Mouse (Mus musculus) embryonic fibroblast, embryonic 13.5 days (primary cell): ENCODE measurements at regions not wholly inside any gene's neighbourhood (a gene's known extent, or its start where the extent isn't known, plus 50 kb on each side); places are given as distances from the start of the nearest gene placed in this dataset.

Source experiments
- H3K27ac ChIP-seq: 2 replicates; pipeline ENCODE4 v1.5.1; 2012; ENCODE audit warnings: low read length, control low read depth, inconsistent platforms; ENCODE audit not compliant: insufficient read depth
- H3K4me1 ChIP-seq: 2 replicates; pipeline ENCODE4 v1.6.1; 2011; ENCODE audit warnings: low read length; ENCODE audit not compliant: control insufficient read depth, insufficient read depth
- H3K4me3 ChIP-seq: 2 replicates; pipeline ENCODE4 v1.5.1; 2011; ENCODE audit warnings: mild to moderate bottlenecking, control low read depth, low read length; ENCODE audit not compliant: insufficient read depth
- CTCF ChIP-seq: IDR thresholded peaks from 2 replicates; pipeline ENCODE4 v1.5.1; 2011; ENCODE audit warnings: mild to moderate bottlenecking, control low read depth, low read length, moderate library complexity, borderline replicate concordance; ENCODE audit not compliant: insufficient read depth
- POLR2A ChIP-seq: IDR thresholded peaks from 2 replicates; pipeline ENCODE4 v1.6.1; 2011; ENCODE audit warnings: low read depth, mild to moderate bottlenecking, control low read depth, low read length, moderate library complexity

DNA sequence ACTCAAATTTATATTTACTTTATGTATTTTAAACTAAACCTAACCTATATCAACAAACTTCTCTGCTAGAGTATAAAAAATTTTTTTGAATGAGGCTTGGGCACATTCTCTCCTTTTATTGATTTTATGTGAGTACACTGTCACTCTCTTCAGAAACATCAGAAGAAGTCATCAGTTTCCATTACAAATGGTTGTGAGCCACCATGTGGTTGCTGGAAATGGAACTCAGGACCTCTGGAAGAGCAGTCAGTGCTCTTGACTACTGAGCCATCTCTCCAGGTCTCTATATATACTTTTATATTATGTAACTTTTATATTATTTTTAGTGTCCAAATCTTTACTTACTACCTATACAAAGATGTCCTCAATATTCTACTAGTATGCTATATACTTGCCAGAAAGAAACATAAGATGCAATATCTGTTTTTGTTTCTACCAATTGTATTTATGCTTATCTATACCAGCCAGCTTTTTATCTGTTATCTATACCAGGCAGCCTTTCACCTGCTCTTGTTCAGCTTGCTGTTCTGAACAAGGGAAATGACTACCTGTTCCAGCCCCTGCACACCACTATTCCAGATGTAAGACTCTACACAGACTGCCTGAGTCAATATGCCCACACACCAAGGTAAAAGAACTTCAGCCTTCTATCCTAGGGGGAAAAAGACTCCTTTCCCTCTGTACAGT lies 891.5 kb downstream of the Stpg2 start:
- no peak overlapping the region for H3K27ac ChIP-seq
- no peaks in the 10 kb centered on the region for H3K4me1 ChIP-seq
- no peak for TF ChIP-seq CTCF
- TF ChIP-seq POLR2A, result no peak
- H3K4me3 ChIP-seq, result no peak overlapping the region

DNA sequence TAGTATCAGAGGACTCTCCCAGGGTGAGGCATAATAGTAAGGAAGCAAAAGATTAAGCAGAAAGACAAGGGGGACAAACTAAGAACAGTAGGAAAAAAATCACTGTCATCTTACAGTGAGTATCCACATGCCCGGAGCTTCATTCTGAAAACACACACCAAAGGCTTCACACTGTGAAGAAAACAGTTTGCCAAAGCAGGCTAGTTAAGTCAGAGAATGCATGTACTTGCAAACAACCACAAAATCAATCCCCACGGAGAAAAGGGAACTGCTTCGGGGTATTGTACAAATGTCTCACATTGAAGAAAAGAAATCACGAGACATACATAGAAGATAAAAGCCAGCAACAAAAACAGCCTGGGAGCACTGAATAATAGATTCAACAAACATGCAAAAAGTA lies 903.9 kb downstream of the Stpg2 start:
- H3K4me1 ChIP-seq, result no peaks in the 10 kb centered on the region
- H3K4me3 ChIP-seq, result no peak overlapping the region
- TF ChIP-seq POLR2A (no peak), CTCF (no peak)
- H3K27ac ChIP-seq, result no peak overlapping the region

DNA sequence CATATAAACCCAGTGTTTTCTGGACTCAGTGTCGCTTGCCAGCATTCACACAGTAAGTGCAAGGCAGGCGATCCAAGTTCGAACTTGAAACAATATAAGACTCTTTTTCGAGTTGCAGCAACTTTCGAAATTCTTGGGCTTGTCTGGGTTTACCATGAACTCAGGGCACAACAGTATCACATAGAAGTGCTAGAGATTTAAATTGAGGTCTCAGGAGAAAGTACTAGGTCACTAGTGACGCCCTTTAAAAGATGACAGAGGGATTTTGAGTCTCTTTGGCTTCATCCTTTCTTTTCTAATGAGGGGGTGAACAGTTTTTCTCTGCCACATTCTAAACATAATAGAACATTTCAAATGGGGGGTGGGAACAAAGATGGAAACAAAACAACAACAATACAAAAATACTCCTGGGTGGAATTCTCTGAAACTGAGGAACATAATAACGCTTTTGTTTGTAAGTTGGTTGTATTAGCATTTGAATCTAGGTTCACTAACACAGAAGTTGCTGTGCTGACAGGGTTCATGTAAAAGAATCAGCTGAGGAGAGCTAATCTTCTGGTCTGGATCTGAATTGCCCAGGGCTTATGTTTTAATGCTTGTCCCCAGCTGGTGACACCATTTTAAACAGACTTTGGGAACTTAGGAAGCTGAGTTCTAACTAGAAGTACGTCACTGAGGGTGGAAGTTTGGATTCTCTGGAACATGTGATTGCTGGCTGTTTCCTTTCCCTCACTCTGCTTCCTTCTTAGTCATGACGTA lies 906.1 kb downstream of the Stpg2 start:
- TF ChIP-seq POLR2A, result no peak
- TF ChIP-seq CTCF, result no peak
- H3K27ac ChIP-seq, result no peak overlapping the region
- no peak overlapping the region for H3K4me3 ChIP-seq
- no peaks in the 10 kb centered on the region for H3K4me1 ChIP-seq

DNA sequence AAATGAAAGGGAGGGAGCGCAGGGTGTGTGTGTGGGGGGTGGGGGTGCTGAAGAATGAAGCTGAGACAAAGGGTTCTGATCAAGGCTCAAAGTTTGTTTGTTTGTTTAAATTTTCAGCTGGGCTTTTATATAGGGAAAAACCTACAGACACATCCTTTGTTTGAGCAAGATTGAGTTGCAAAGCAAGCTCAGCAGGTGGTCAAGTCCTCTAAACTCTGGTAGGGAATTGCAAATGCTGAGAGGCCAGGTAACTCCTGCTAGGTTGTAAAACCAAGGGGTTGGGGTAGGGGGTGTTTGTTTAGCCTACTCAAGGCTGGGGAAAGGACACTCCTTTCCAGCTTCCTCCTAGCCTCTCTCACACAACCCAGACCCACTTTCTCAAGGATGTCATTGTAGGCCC lies 909.6 kb downstream of the Stpg2 start:
- H3K4me3 ChIP-seq, result no peak overlapping the region
- no peaks in the 10 kb centered on the region for H3K4me1 ChIP-seq
- no peak overlapping the region for H3K27ac ChIP-seq
- TF ChIP-seq CTCF (no peak), POLR2A (no peak)

DNA sequence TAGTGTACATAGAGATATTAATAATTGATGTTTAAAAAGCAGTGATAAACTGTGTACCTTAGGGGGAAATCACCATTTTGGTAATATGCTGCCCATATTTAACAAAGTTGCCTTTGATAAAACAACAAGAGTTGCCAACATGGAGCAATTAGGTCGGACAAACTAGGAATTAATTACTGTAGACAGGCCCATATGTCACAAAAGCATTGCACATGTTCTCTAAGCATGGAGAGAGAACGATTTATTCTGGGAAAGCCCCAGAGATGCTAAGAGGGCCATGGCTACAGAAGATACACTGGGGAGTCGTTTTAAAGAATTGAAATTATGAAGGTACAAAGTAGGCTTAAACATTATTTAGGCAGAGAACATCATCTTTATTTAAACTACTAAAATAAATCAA lies 921.8 kb downstream of the Stpg2 start:
- no peaks in the 10 kb centered on the region for H3K4me1 ChIP-seq
- no peak for TF ChIP-seq POLR2A
- TF ChIP-seq CTCF, result no peak
- H3K27ac ChIP-seq, result no peak overlapping the region
- no peak overlapping the region for H3K4me3 ChIP-seq

DNA sequence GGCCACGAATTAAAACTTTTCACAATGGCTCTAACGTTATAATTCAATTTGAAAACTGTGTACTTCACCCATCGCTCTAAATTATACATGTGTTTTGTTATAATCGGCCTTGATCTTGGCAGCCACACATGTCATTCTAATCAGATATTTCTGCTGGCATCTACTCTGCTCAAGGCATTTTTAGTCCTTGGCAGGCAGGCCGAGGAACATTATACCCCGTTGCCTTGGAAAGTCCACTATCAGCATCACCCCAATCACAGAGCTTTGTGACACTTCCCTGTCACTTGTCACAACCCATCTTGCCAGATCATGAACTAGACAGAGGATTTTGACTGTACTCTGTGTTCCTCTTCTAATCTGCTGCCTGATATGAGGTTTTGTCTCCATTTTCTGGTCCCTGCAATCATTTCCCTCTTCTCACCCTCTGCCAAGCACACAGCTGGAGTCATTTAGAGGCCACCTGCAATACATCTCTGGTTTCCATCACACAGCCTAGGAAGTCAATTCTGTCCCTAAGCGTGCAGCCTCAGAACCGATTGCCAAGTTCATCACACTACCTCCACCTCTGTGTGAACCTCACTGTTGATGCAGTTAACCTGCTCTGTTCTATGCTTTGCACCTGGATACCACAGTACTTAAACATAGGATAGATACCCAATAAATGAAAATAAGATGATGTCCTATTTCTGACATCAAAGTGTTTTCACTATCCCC lies 923.7 kb downstream of the Stpg2 start:
- TF ChIP-seq POLR2A (no peak), CTCF (no peak)
- no peaks in the 10 kb centered on the region for H3K4me1 ChIP-seq
- H3K27ac ChIP-seq, result no peak overlapping the region
- H3K4me3 ChIP-seq, result no peak overlapping the region

DNA sequence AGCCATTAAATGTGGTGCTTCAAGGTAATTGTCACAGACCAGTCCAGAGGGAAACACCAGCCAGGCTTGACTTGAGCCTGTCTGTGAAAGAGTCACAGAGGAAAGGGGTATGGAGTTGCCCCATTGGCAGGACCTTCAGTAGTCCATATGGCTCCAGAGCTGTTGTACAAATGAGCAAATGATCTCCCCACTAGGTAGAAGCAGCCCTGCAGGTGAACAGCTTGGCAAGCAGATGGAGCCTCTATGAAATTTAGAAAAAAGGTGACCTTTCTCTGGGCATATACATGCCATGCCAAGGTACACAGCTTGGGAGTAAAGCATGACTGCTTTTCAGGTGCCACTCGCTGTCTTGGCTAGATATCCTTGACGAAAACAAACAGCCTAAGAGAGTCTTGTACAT lies 938.4 kb downstream of the Stpg2 start:
- Histone ChIP-seq H3K27ac (no peak overlapping the region), H3K4me3 (no peak overlapping the region), H3K4me1 (no peaks in the 10 kb centered on the region)
- TF ChIP-seq CTCF (no peak), POLR2A (no peak)

DNA sequence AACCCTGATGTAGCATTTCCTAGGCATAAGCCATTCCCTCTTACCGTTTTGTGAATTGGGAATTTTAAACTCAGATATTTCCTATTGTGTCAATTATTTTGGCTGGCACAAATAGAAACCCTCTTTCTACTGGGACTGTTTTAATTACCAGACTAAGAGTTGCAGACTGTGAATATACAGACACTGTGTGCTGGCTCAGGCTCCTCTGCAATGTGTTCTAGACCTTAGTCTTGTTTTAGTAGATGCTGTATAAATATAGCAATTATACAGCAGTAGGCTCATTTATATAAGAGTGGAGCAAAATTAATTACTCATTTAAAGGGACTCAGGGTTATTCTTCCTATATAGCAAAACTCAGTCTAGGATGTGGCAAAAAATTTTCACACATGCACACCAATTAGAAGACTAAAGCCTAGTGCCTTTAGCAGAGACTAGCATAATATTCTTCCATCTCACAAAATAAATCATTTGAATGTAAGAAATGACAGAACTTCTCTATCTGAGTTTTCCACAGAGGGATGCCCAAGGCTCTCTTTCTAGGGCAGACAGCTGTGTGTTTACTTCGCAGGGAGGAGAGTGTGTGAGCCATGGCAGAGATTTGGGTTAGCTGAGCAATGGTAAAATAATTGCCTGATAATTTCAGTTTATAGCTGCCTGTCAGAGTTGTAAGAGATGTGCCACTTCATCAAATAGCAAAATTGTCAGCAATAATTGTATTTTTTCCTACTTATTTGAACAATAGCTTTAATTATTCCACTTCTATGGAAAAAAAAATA lies 941.9 kb downstream of the Stpg2 start:
- TF ChIP-seq POLR2A (no peak), CTCF (no peak)
- H3K27ac ChIP-seq, result no peak overlapping the region
- H3K4me1 ChIP-seq, result no peaks in the 10 kb centered on the region
- H3K4me3 ChIP-seq, result no peak overlapping the region

DNA sequence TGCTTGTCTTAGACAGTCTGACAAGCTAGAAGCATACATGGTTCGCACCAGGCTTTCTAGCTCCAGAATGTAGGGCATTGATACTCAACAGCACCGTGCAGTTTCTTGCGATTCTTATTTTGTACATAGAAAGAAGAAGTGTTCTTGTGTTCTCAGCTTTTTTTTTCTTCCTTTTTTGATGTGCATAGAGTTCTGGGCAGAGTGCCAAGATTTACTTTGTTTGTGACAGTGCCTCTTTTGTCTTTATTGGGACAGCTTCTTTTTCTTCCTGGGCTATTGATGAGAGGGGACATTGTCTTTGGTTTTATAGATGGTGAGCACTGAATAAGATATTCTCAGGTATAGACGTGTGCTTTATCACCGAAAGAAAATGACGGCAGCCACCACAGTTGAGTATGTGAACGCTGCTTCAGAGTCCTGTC lies 945.0 kb downstream of the Stpg2 start:
- TF ChIP-seq POLR2A (no peak), CTCF (no peak)
- Histone ChIP-seq H3K27ac (no peak overlapping the region), H3K4me3 (no peak overlapping the region), H3K4me1 (no peaks in the 10 kb centered on the region)
